Mouse (Mus musculus) C2C12 (cell line): ENCODE measurements around the gene Gm20422.

Experiments used
- CTCF ChIP-seq: IDR thresholded peaks from one replicate; pipeline ENCODE4 v1.5.1; 2011; ENCODE audit not compliant: control insufficient read depth, insufficient read depth, insufficient read length
- FOSL1 ChIP-seq: IDR thresholded peaks from one replicate; pipeline ENCODE4 v1.8.0; 2011; ENCODE audit warnings: mild to moderate bottlenecking, low read length; ENCODE audit not compliant: poor library complexity, insufficient read depth, severe bottlenecking
- MAX ChIP-seq: IDR thresholded peaks from one replicate; pipeline ENCODE4 v1.6.1; 2011; ENCODE audit warnings: mild to moderate bottlenecking, control low read depth
- USF1 ChIP-seq: IDR thresholded peaks from one replicate; pipeline ENCODE4 v1.6.1; 2011; ENCODE audit warnings: low read depth, mild to moderate bottlenecking, control low read depth, moderate library complexity

- TF ChIP-seq CTCF = no peak
- no peak for TF ChIP-seq USF1
- no peak for TF ChIP-seq MAX
- TF ChIP-seq FOSL1 = no peak
These were observed 29.9 kb upstream of the Gm20422 start for GRCm38 (mm10) chr8:69804537-69804936.
